Mouse (Mus musculus): Measurements from ENCODE around the gene Ghrhr.
A peak's percentile ranks its signal among the peaks of the same experiment; 100 is the strongest.

Gene Ghrhr

DNA sequence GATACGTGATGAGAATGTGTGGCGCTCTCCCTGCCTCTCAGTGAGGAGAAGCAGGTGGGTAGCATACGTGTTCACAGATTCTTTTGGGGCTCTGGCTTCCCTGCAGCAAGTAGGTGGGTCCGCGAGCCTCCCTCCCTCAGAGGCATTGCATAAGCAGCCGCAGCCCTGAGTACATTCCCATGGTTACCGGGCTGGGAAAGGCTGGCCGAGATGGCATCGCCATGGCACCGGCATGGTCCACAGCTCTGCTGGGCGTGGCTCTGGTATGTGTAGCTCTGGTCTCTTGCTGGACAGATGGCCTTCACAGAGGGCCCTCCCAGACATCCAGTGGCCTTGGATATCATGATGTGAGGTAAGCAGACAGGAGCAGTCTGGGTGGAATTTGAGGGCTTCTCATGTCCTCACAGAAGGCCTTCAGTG is 20.5 kb downstream of the Ghrhr start:
- peak; percentile 39 to 44 for DNase-seq

DNA sequence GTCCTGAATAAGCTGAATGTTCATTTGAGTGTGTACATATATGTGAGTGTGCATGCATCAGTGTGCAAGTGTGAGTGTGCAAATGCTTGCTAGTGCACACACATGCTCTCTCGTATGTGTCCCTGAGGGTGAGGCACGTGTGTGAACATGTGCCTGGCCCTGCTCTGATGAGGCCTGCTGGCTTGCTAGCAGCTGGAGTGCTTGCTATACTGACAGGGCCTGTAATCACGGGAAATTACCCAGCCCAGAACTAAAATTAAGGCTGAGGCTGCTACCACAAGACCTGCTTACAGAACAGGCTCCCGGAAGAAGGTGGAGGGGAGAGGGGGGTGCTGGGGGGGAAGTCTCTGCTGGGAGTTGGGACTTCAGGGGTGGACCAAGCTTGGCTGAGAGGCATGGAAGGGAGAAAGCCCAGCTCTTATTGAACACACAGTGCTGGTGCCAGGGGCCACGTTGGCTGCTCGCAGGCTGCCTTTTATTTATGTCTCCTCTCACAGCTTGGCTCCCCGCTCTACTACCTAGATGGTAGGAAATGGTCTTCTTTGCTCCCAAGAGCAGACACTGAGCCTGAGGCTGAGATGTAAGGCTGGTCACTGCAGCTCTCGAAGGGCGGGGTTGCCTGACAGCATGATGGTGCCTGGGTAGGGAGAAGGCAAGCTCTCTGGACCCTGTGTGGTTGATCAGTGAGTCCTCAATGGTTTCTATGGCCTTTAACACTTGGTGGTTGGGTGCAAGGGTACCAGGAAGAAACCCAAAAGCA is 23.0 kb downstream of the Ghrhr start:
- DNase-seq: no peak

DNA sequence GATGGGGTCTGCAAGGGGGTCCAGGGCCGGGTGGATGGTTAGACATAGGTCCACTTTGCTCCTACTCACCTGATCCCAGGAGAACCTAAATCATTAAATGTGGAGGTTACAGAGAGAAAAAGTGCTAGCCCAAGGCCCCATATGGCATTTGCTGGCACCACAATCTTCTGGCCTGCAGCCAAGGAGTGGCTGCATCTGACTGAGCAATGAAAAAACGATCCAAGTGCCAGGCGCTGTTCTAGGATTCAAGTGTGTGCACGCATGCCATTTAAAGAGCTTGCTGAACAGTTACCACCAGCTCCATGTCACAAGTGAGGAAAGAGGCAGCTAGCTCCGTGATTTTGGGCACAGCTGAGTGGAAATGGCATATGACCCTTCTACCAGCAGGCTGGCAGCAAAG is 23.8 kb downstream of the Ghrhr start:
- peak; percentile 60 to 71 for DNase-seq

DNA sequence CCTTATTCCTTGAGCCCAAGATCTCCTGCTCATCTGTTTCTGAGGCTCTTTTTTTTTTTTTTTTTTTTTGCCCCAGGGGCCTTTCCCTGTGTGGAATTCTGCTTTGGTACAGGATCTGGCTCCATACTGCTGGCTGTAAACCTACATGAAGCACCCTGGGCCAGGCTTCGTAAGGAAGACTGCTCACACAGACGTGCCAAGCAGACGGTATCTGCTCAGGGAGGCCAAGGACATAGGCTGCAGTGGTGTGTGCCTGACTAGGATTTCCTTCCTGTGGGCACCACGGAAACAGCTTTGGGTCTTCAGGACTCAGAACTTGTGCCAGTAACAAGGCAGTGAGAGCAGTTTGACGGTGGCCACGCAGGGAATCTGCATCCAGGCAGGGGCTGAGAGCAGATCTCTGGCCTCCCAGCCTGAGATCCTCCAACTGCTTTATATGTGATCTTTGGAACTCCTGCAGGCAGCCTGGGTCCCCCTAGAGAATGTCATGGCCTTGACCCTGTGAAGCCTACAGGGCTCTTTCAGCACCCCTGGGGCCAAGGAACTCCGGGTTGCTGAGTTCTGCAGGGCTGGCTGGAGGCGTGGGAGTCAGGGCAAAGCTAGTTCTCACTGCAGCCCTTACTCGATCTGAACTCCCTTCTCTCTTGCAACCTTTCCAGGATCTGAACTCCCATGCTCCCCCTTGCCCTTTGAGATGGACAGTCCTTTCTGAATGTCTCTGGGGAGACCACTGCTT is 26.1 kb downstream of the Ghrhr start:
- peak in 1 of 2 experiments; percentile 40 for DNase-seq

DNA sequence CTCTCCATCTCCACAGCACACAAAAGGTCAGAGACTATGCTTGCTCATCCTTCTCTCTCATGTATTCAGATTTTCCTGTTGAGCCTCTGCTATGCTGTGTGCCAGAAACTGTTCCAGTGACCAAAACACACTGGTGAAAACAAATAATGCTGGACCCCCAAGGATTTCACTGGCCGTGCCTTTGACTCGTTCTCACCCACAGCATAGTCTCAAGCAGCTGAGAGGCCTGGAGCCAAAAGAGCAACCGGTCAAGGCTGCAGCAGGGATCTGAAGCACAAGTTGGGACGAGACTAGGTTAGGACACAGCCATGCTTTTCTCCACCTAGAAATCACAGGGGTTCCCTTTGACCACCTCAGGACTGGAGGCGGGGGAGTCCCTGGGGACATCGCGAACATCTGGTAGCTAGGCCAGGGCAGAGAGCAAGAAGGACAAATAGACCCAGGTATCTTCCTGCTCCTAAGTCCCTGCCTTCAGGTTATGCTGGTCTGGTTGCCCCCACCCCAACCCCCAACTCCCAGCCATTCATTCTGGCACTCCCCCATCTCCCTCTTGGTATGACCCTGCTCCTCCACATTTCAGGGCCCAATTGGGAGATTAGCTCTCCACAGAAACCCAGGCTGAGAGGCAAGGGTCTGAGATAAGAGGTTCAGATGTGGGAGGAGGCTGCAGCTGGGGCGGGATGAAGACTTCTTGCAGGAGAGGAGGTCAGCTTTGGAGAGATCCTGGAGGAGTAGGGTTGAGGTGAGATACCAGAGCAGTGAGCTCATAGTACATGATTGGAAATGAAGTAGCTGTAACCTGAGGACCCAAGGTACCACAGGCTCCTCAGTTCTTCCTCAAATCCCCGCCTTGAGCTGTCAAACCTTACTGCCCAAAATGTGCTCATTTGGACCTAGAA is 27.6 kb downstream of the Ghrhr start:
- no peak for DNase-seq

DNA sequence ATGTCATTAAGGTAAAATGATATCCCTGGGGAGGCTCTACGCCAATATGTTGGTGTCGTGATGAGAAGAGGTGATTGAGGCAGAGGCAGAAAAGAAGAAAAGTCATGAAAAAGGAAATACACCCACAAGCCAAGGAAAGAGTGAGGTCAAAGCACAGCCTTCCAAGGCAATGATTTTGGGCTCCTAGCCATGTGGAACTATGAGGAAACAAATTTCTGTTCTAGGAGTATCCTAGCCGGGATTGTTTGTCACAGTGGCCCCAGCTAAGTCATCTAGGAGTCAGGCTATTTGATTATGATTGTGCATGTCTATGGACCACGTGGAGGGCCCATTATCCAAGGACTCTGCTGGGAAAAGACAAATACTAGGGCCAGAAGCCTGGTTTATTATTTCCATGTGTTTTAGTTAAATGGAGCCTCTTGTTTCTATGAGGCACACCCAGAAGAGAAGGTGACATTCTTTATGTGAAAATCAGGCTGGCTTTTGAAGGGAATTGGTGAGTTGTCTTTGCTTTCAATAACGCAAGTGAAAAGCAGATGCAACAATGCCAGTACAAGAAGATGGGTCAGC is 28.4 kb downstream of the Ghrhr start:
- no peak for DNase-seq

DNA sequence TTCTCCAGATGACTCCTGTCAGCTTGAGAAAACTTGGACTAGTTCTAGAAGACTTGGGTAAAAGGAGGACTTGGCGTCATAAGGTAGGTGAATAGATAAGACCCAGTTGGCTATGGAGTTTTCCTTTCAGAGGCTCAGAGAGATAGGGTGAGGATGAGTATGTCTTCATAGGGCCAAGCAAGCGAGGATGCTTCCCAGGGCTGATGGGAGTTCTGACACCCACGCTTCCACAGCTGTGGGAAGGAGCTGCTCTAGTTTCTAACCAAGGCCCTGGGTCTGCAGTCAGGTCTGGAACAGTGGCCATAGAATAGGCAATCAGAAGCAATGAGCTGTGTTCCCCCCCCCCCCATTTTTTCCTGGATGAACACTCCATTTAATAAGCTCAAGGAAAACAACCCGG is 31.2 kb downstream of the Ghrhr start:
- no peak for DNase-seq

DNA sequence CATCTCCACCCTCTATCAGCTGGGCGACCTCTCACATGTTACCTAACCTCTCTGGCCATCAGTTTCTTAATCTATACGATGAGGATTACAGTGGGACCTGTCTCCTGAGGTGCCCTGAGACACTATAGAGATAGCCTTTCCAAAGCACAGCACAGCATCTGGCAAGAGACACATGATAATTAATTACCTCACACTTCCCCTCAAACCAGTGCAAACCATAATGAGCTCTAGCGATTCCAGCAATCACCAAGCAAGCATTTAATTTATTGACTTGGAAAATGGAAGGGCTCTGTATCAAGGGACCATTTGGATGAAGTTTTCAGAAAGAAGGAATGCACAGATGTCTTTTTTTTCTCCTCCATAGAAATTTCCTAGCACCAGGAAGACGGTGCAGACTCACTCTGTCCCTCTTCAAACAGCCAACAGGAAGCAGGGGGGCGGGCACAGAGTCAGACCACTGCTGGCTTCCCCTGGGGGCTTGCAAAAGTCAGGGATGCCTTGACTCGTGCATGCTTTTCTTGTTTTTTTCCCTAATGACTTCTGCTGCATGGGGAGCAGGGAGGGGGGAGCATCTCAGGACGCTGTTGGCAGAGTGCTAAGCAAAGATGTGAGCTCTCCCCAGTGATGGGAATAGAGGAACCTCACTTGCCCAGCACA is 34.2 kb downstream of the Ghrhr start:
- peak; percentile 66 to 79 for DNase-seq

DNA sequence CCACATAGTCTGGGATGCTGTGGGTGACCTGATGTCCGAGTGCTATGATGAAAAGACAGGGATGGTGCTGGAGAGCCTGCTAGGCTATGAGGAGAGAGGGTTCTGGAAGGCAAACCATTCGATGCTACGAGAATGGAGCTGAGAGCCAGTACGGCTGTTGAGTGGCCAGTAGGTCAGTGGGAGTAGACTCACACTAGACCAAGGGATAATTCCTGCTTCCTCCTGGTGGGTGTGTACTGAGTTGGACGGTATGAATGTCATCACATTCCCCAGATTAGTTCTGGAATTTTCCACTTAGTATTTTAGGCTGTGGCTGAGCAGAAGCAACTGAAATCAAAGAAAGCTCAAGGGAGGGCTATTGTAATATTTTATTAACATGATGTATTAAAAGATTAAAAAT is 34.9 kb downstream of the Ghrhr start:
- DNase-seq: peak; percentile 33 to 46

DNA sequence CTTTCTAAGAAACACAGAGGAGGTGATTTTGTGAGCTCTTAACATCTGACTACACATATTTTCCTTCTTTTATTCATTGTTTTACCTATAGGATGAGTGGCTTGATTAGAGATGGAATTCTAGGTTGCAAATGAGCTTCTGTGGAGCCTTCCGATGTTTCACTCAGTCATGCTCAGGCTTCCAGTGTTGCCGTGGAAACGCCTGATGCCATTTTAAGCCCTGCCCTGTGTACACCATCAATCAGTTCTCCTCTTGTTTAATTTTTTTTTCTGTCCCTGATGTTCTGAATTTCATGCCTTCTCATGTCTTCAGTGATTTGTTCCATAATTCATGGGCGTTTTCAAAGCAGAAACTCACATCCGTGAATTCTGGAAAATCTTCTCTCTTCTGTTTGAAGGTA is 40.1 kb downstream of the Ghrhr start:
- no peak for DNase-seq

DNA sequence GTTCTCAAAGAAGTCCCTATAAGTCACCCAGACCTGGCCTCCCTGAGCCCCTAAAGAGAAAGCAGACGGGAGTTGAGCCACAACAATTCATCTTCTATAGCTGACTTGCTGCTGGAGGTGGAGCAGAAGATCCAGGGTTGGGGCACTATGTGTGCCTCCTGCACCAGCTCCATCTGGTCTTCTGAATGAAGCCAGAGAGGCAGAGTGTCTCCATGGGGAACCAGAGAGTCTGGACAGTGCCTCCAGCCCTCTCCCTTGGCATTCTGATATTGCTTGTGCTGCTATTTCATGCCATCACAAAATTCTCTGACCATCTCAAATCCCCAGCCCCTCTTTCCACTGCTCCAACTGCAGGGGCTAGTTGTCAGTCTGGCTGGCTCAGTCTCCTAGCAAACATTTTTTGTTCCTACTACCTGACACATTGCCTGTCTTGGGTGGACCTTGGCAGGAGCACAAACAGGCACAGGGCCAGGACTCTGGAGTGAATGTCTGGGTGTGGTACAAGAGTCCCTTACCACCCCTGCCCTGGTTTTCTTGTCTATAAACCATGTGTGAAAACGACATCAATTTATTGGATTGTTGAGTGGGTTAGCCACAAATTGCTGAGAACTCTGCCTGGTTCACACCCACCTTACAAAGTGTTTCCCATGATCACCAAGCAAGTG is 42.8 kb downstream of the Ghrhr start:
- no peak for DNase-seq

DNA sequence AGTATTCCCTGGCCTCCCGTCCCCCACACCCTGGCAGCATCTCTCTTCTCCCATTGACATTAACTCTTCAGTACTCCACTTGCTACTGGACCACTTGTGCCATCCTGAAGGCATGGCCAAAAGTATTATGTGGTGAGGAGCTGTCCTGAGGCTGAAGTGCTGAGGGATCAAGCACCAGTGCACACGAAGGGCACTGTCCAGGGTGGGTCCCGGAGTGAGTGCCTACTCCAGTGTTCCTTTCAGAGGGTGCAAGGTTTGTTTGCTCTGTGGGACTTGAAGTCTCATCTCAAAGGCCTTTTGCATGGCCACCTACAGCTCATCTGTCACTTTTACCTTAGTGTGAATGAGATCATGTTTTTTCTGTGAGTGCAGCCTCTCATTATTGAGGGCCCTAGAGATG is 44.3 kb downstream of the Ghrhr start:
- DNase-seq: peak in 1 of 2 experiments; percentile 22

DNA sequence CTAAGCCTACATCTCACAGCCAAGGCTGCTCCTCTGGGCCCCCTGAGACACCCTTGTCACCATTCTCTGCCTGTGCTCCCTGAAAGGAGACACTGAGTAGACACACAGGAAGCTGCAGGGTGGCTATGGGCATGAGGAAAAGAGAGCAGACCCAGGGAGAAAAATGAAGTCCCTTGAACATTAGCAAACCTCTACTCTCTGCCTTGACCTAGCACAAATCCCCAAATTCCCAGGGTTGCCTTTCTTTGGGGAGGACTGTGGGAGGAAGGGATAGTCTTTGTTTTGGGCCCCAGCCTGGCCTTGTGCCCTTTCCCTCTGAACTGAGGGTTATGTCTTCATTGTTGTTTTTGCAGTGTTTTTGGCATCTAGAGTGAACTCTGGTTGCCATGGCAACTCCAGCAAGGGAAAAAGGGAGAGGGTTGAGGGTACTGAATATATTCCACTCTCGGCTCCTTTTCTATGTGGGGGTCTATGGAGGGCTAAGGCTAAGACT is 44.8 kb downstream of the Ghrhr start:
- no peak for DNase-seq

DNA sequence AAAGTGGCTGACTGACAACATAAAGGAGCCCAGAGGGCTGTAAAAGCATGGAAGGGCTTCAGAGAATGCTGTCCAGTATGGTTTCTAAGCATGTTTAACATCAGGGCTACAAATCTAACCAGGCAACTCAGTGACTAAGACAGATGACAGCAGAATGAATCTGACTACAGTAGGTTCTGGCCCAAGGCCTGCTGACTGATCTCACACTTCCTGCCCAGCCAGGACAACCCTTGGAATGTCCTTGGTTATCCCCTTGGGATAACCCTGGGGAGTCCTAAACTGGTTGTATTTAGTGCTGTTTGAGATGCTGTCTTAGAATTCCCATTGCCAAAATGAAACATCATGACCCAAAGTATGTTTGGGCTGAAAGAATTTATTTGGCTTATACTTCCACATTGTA is 56.0 kb downstream of the Ghrhr start:
- peak in 1 of 2 experiments; percentile 21 for DNase-seq

DNA sequence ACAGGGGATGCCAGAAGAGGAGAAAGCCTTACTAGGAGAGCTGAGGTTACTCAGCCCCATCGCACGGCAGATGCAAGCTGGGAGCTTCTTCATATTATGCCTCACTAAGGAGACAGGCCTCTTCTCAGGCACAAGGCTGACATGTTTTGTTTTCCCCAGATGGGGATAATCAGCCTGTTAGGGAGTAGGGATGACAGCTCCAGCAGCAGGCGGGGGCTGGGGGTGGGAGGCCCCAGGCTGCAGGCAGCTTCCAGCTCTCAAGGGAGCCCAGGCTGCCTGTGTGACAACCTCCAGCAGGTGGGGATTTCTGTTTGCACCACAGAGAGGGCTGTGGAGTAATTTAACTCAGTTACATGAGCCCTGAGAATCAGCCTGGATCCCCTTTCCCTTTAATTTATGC is 58.3 kb downstream of the Ghrhr start:
- DNase-seq: peak; percentile 71 to 80

DNA sequence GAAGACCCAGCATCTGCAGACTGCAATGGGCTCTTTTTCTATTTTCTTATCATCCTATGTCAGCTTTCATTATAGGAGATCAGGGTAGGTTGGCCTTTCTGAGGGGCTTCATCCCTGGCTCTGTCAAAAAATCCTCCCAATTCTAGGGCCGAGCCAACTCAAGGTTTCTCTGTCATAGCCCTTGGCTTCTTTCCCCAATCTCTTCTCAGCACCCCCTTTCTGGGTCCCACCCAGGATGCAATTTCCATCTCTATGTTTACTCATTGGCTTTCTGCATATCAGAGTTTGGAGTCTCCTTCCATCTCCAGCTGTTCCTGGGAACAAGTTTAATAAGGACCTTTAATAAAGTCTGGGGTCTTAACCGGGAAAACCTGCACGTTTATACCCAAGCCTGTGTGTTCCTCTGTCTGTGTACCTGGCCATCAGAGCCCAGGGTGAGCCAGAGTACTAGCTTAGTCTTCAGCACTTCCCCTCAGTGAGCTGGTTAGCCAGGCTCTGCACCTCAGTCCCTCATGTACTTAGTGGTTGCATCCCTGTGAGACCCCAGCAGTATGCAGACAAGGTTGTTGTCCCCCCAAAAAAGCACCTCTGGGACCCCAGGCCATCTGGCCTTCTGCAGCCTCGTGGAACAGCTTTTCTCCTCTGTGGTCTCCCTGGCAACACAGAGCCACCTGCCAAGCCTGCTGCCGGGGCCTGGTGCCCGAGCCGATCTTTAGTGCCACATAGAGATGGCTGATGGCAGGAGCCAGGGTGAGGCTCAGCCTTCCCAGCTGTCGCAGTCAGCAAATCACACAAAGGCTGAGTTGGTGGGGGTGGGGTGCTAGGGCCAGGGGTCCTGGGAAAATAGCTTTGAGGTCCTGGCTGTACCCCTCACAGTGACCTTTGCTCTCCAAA is 59.4 kb downstream of the Ghrhr start:
- no peak for DNase-seq

DNA sequence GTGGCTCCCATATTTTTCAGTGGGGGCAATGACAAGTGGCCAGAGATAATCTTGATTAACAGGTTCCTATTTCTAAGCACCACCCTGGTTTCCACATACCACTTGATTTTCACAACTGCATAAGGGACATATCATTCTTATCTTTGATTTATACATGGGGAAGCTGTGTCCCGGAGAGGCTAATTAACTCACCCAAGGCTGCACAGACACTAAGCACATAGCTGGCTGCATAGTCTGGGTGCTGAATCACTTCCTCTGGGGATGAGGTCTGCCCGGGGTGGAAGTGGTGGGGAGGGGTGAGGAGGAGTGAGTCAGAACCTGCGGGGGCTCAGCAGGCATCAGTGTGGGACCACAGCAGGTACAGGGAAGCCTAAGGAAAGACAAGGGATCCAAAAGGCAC is 61.8 kb downstream of the Ghrhr start:
- no peak for DNase-seq

Measured in kidney, postnatal 4 days (tissue).